Mouse (Mus musculus): Measurements from ENCODE around the gene Psmg3.
A peak's percentile ranks its signal among the peaks of the same experiment; 100 is the strongest.

Psmg3 gene

GRCm38 (mm10) chr5:139813963-139814381 lies 12.7 kb downstream of the Psmg3 start:
- DNase-seq, result peak; percentile 89

- DNase-seq, result no peak
Observed at GRCm38 (mm10) chr5:139813126-139813490, 13.6 kb downstream of the Psmg3 start.

GRCm38 (mm10) chr5:139812398-139813125 lies 14.1 kb downstream of the Psmg3 start:
- no peak for DNase-seq

GRCm38 (mm10) chr5:139811677-139812397 lies 14.8 kb downstream of the Psmg3 start:
- no peak for DNase-seq

GRCm38 (mm10) chr5:139809397-139809796 lies 17.3 kb downstream of the Psmg3 start:
- no peak for DNase-seq

- no peak for DNase-seq
Observed at GRCm38 (mm10) chr5:139805924-139806323, 20.8 kb downstream of the Psmg3 start.

GRCm38 (mm10) chr5:139804573-139805111 lies 22.0 kb downstream of the Psmg3 start:
- no peak for DNase-seq

- DNase-seq, result no peak
Observed at GRCm38 (mm10) chr5:139804107-139804551, 22.6 kb downstream of the Psmg3 start.

- peak; percentile 85 for DNase-seq
Observed at GRCm38 (mm10) chr5:139803601-139804102, 23.0 kb downstream of the Psmg3 start.

GRCm38 (mm10) chr5:139803165-139803564 lies 23.5 kb downstream of the Psmg3 start:
- no peak for DNase-seq

- no peak for DNase-seq
Observed at GRCm38 (mm10) chr5:139801880-139802279, 24.8 kb downstream of the Psmg3 start.

GRCm38 (mm10) chr5:139801231-139801630 lies 25.5 kb downstream of the Psmg3 start:
- DNase-seq, result no peak

- DNase-seq, result no peak
Observed at GRCm38 (mm10) chr5:139799801-139800590, 26.7 kb downstream of the Psmg3 start.

- no peak for DNase-seq
Observed at GRCm38 (mm10) chr5:139799041-139799440, 27.6 kb downstream of the Psmg3 start.

GRCm38 (mm10) chr5:139798168-139798900 lies 28.4 kb downstream of the Psmg3 start:
- no peak for DNase-seq

- peak; percentile 93 for DNase-seq
Observed at GRCm38 (mm10) chr5:139797473-139798167, 29.1 kb downstream of the Psmg3 start.

- peak; percentile 94 for DNase-seq
Observed at GRCm38 (mm10) chr5:139796900-139797299, 29.8 kb downstream of the Psmg3 start.

GRCm38 (mm10) chr5:139796001-139796620 lies 30.6 kb downstream of the Psmg3 start:
- no peak for DNase-seq

GRCm38 (mm10) chr5:139794938-139795337 lies 31.7 kb downstream of the Psmg3 start:
- DNase-seq, result peak; percentile 31

- DNase-seq, result no peak
Observed at GRCm38 (mm10) chr5:139794137-139794536, 32.5 kb downstream of the Psmg3 start.
